Mouse (Mus musculus) hindbrain, postnatal 0 days (tissue): ENCODE data around the gene Tmc3. TPM values are rescaled to one million over a fixed set of nuclear protein-coding genes. Genes with fewer than 3 reads are reported as not detected.
A peak's percentile ranks its signal among the peaks of the same experiment; 100 is the strongest.

ENCODE experiments used
- ATAC-seq: fragments of 200-750 bp; cut with Nextera tagmentation; 2 replicates; pipeline ENCODE4 v1.8.0; 2017; ENCODE audit warnings: mild to moderate bottlenecking, moderate TSS enrichment, moderate library complexity
- DNase-seq: peaks from one replicate; pipeline ENCODE4 v3.0.0-alpha.2; 2015; ENCODE audit warnings: low spot score
- H3K27ac ChIP-seq: fragments of 300-500 bp; sonication (generic); 2 replicates; pipeline ENCODE4 v1.5.1; 2014; ENCODE audit warnings: mild to moderate bottlenecking
- H3K27me3 ChIP-seq: fragments of 300-500 bp; sonication (generic); 2 replicates; pipeline ENCODE4 v1.6.1; 2014; ENCODE audit warnings: low read length, mixed read lengths; ENCODE audit not compliant: insufficient read depth
- H3K36me3 ChIP-seq: fragments of 300-500 bp; sonication (generic); 2 replicates; pipeline ENCODE4 v1.6.1; 2014; ENCODE audit warnings: low read length, mixed read lengths; ENCODE audit not compliant: insufficient read depth
- H3K4me1 ChIP-seq: fragments of 300-500 bp; sonication (generic); 2 replicates; pipeline ENCODE4 v1.6.1; 2014; ENCODE audit warnings: antibody characterized with exemption, low read length, mixed read lengths; ENCODE audit not compliant: insufficient read depth
- H3K4me2 ChIP-seq: fragments of 300-500 bp; sonication (generic); 2 replicates; pipeline ENCODE4 v1.6.1; 2014; ENCODE audit warnings: low read depth, mild to moderate bottlenecking, low read length, moderate library complexity, mixed read lengths
- H3K4me3 ChIP-seq: fragments of 300-500 bp; sonication (generic); 2 replicates; pipeline ENCODE4 v1.5.1; 2014; ENCODE audit warnings: low read length
- H3K9ac ChIP-seq: fragments of 300-500 bp; sonication (generic); replicated peaks from 2 replicates; pipeline ENCODE4 v1.6.1; 2014; ENCODE audit warnings: mild to moderate bottlenecking, low read length, moderate library complexity, mixed read lengths
- H3K9me3 ChIP-seq: fragments of 300-500 bp; sonication (generic); 2 replicates; pipeline ENCODE4 v1.6.1; 2016; ENCODE audit warnings: low read length, mixed read lengths
- CTCF ChIP-seq: IDR thresholded peaks from 2 replicates; pipeline ENCODE4 v1.5.1; 2016; ENCODE audit warnings: antibody characterized with exemption, control low read depth, low read depth
- WGBS: fragments of 180-500 bp; shearing (Covaris S2); extraction: QIAGEN DNeasy Blood & Tissue Kit; methylation state at CpG from one replicate; pipeline ENCODE4 v1.1.7; 2014; 5-methylcytosine and 5-hydroxymethylcytosine counted together
- polyA plus RNA-seq: library from polyadenylated mRNA; unstranded; fragments of >200 nt; fragmentation: Nextera tagmentation; extraction: Ambion mirVana; gene quantifications from 2 replicates; pipeline ENCODE4 v1.2.1, GENCODE M21; 2015
- total RNA-seq: library from RNA; depleted of rRNA; stranded (reverse); fragments of >200 nt; gene quantifications from 2 replicates; pipeline ENCODE4 v1.2.3, GENCODE M21; 2014; rRNA removed

Gene Tmc3
- total and polyA plus RNA-seq, 2 experiments from 2014 or later: 0.29 to 0.94 TPM

- H3K36me3 ChIP-seq: no peaks in the 10 kb centered on the region
- H3K9me3 ChIP-seq: no peaks in the 10 kb centered on the region
- H3K27ac ChIP-seq: no peak overlapping the region
- no peaks in the 10 kb centered on the region for H3K27me3 ChIP-seq
- no peak overlapping the region for H3K4me2 ChIP-seq
- DNase-seq: no peak
- H3K4me1 ChIP-seq: no peaks in the 10 kb centered on the region
- 78% methylated on average over 6 of the region's 6 CpGs for WGBS
- ATAC-seq: no peak
- H3K4me3 ChIP-seq: no peak overlapping the region
- TF ChIP-seq CTCF: no peak
- H3K9ac ChIP-seq: no peak overlapping the region
These were observed 78.1 kb downstream of the Tmc3 start for GRCm38 (mm10) chr7:83662711-83663375.

GRCm38 (mm10) chr7:83666087-83666595 is 81.4 kb downstream of the Tmc3 start:
- Histone ChIP-seq H3K9ac (no peak overlapping the region), H3K4me2 (no peak overlapping the region), H3K27ac (no peak overlapping the region), H3K9me3 (no peaks in the 10 kb centered on the region), H3K4me3 (no peak overlapping the region), H3K4me1 (no peaks in the 10 kb centered on the region), H3K36me3 (no peaks in the 10 kb centered on the region), H3K27me3 (no peaks in the 10 kb centered on the region)
- 93% methylated on average over 4 of the region's 4 CpGs for WGBS
- no peak for TF ChIP-seq CTCF
- ATAC-seq: no peak
- DNase-seq: no peak

- Histone ChIP-seq H3K4me3 (no peak overlapping the region), H3K36me3 (no peaks in the 10 kb centered on the region), H3K9ac (no peak overlapping the region), H3K4me2 (no peak overlapping the region), H3K4me1 (no peaks in the 10 kb centered on the region), H3K27ac (no peak overlapping the region), H3K9me3 (no peaks in the 10 kb centered on the region), H3K27me3 (no peaks in the 10 kb centered on the region)
- no peak for DNase-seq
- TF ChIP-seq CTCF: no peak
- no peak for ATAC-seq
- 90% methylated on average over 5 of the region's 5 CpGs for WGBS
These were observed 83.4 kb downstream of the Tmc3 start for GRCm38 (mm10) chr7:83667936-83668645.

- no peak overlapping the region for H3K4me2 ChIP-seq
- H3K4me3 ChIP-seq: no peak overlapping the region
- no peak overlapping the region for H3K27ac ChIP-seq
- DNase-seq (peak; percentile 84), ATAC-seq (peak; percentile 86)
- no peaks in the 10 kb centered on the region for H3K36me3 ChIP-seq
- H3K9ac ChIP-seq: no peak overlapping the region
- no peaks in the 10 kb centered on the region for H3K27me3 ChIP-seq
- H3K9me3 ChIP-seq: no peaks in the 10 kb centered on the region
- WGBS: 11% methylated on average over 1 of the region's 1 CpGs
- peak; percentile 93 for TF ChIP-seq CTCF
- H3K4me1 ChIP-seq: no peaks in the 10 kb centered on the region
These were observed 84.0 kb downstream of the Tmc3 start for GRCm38 (mm10) chr7:83668724-83669123.

GRCm38 (mm10) chr7:83671573-83671972 is 86.8 kb downstream of the Tmc3 start:
- Histone ChIP-seq H3K4me3 (no peak overlapping the region), H3K36me3 (no peaks in the 10 kb centered on the region), H3K9ac (no peak overlapping the region), H3K4me1 (no peaks in the 10 kb centered on the region), H3K27ac (no peak overlapping the region), H3K4me2 (no peak overlapping the region), H3K9me3 (no peaks in the 10 kb centered on the region), H3K27me3 (no peaks in the 10 kb centered on the region)
- 88% methylated on average over 6 of the region's 6 CpGs for WGBS
- ATAC-seq (no peak), DNase-seq (no peak)
- no peak for TF ChIP-seq CTCF

Other genes starting within 250 kb of the Tmc3 start
- 6.1 and 7.5 TPM in 2 replicates for gene Stard5, start 47.0 kb downstream of the Tmc3 start, total RNA-seq
- 6.6 and 7.8 TPM in 2 replicates for gene Stard5, start 47.0 kb downstream of the Tmc3 start, polyA plus RNA-seq
- 1.2 and 2.6 TPM in 2 replicates for gene Il16, start 160.8 kb downstream of the Tmc3 start, total RNA-seq
- gene Il16, start 160.8 kb downstream of the Tmc3 start, polyA plus RNA-seq: 0.81 and 0.87 TPM in 2 replicates
- 1.2 and 2.5 TPM in 2 replicates for gene Cfap161, start 210.0 kb downstream of the Tmc3 start, total RNA-seq
- gene Cfap161, start 210.0 kb downstream of the Tmc3 start, polyA plus RNA-seq: 2.1 and 2.2 TPM in 2 replicates